Mouse (Mus musculus): ENCODE data around the gene Ttc3.
"Not testable (repeated sequence)": the region's sequence is repeated elsewhere in the genome, so short reads cannot be mapped to it uniquely, and the experiment has no call there.

The Ttc3 gene

DNA sequence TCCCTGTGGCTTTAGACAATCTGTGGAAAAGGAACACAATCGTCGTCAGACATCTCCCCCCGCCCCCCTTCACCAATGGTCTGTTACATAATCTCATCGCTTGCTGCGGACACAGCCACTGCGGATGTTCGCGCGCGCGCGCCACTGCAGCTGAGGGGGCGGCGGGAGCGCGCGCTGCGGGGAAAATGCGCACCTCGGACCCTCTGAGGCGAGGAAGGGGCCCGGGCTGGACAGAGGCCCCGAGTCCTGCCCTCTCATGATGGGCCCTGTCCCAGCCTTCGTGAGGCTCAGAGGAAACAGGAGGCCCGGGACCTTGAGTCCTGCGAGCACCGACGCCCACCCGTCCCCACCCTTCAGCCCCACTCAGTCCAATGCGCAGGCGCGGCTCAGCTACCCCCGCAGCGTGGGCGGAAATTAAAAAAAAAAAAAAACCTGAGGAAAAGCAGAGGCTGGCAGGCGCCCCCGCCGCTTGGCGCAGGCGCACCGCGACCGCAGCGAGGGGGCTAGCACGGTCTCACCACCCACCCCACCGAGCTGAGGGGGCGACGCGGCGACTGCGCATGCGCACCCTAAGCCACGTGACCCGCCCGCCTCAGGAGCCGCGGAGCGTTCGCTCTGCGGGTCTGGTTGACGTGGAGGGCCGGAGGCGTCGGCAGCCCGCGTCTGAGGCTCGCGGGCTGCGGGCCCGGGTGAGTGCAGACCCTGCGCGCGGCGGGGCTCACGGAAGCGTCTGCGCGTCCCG is at the start of gene Ttc3:
Gene Ttc3, plus strand, starts transcription at position 446 of the 742 bp plus-strand sequence.
- peak; percentile 98 for DNase-seq

DNA sequence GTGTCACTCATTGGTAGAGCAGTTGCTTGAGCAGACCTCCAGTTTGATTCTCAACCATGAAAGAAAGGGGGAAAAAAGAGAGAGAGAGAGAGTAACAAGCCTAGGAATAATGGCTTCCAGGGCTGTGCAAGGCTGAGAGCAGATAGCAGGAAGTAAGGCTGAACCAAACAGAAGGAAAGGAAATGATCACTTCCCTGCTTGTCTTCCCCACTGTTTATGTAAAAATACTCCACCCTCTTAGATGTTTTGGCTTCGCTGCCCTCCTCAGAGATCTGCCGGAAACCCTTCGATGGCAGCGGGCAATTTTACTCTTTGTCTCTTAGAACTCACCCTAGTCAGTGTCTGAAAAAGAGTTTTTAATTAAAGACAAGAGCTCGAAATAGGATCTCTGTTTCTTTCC is 46.7 kb upstream of the Ttc3 start:
- DNase-seq = no peak

DNA sequence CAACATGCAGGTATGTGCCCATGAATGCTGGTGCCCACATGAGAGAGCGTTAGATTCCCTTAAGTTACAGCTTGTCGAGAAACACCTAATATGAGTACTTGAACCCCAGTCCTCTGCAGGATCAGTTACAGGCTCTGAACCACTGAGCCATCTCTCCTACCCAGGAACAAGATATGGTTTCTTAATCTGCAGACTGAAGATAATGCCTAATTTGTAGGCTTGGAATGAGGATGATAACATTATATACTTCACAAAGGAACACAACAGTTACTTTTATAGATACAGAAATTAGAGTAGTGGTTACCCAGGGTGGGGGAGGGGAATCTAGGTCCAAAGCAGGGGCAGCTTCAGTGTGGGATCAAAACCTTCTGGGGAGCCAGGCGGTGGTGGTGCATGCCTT is 44.4 kb upstream of the Ttc3 start:
- DNase-seq = no peak

DNA sequence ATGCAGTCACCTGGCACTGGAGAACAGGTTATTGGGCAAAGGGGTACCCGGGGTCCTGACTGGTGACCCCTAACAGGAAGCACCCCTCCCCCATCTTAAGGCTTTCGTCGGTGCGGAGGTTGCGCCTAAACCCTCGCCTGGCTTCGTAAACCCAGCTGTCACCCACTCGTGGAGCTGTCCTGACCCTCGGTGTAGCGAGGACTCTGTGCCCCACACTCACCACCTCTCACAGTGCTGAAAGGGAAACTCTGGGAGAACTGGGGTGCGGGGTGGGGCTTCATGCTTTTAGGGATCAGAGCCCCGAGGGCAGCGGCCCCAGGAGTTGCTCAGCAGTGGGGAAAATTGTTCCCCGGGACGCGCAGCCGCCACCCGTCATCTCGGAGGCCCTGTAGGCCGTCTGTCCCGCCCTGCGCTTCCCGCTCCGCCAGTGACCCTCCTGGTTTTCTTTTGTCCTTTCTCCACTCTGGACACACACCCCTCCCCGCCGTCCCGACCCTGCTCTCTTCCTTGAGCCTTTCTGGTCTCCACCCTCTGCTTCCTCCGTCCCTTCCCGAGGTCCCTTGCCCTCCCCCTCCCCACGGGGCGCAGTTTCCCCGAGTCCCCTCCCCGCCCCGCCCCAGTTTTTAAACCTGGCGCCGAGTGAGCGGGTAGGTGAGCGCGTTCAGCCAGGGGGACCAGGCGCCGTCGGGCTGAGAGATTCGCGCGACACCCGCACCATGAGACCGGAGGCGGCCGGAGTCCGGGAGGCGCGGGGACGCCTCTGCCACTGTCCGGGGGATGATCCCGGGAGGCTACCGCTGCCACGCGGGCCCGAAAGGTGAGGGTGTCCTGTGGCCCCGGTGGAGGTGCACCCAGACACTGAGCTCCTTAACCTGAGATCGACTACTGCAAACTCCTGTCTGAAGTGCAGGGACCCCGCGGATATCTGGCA is 42.4 kb upstream of the Ttc3 start, which contains the start of gene Ripply3:
Gene Ripply3, plus strand, starts transcription at position 640 of the 931 bp plus-strand sequence.
- DNase-seq = no peak

DNA sequence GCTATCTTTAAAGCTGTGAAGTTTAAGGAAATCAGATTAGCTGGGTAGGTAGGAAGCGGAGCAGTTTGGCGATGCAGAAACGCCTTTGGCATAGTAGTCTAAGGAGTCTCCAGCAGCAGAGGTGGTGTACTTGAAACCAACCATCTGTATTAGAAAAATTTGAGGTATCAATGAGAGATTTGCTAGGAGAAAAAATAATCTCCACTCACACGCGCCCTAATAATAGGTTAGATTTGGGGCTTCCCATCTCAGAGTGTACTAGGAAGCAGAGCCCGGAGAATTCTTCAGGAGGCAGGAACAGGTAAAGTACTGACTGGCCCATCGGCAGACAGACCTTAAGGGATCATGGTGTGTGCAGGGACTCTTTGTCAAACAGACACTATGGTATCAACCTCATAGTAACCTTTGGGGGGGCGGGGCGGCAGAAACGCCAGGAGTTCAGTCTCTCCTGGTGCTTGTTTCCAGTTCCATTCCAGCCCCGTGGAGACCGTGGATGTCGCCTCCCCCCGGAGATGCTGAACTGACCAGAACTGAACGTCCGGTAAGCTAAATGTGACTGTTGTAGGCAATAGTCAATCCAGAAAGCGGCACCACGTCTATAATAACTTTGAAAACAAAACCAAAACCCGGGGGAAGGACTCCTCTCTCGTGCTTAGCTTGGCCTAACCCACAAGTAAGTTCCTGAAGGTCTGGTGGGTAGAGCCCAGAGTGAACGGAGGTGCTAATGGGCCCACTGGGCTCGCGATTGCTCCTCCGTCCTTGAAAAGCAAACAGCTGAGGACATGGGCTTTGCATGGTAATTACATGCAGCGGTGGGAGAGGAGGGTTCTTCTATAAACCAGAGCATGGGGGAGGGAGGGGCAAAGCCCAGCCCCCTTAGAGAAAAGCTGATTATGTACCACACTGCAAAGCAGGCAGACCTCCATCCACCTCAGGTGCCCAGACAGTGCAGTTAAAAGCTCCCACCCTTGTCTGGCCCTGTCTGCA is 41.2 kb upstream of the Ttc3 start:
- no peak for DNase-seq

DNA sequence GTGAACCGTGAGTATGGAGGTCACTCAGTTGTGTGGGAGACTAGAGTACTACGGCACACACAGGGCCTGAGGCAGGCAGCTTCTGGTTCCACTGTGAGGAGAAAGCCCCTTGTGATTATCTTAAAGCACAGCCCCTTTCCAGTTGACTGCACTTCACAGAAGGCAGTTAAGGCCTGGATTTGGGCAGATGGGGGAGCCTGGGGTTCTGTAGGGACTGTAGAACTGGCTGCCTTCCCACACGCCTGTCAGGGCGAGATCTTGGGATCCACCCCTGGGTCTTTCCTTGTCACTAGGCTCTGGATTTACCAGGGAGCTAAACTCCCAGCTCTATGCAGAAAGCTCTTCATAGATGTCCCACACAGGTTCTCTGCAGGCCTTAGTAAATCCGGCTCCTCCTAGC is 40.0 kb upstream of the Ttc3 start:
- no peak for DNase-seq

DNA sequence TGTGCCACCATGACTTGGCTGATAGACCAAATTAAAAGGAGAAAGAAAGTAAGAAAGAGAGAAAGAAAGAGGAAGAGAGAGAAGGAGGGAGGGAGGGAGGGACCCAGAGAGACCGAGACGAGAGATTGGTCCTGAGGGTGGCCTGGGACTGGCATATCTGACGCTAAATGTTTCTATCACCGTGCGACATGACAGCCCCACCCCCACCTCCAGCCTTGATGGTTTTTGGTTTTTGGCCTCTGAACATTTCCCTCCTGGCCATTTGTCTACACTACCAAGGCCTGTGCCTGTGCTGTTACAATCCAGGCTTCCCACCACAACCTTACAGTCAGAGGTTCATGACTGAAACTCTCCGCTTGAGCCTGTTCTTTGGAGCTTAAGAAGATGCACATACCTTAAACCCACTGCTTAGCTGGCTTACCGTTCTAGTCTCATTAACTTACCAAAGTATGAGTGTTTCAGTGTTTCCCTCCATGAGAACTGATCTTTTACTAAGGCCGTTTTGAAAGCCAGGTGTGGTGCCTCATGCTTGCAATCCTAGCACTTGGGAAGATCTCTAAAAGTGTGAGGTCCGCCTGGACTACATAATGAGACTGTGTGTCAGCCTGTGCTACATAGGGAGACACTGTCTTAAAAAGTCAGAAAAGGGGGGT is 39.1 kb upstream of the Ttc3 start:
- no peak for DNase-seq

DNA sequence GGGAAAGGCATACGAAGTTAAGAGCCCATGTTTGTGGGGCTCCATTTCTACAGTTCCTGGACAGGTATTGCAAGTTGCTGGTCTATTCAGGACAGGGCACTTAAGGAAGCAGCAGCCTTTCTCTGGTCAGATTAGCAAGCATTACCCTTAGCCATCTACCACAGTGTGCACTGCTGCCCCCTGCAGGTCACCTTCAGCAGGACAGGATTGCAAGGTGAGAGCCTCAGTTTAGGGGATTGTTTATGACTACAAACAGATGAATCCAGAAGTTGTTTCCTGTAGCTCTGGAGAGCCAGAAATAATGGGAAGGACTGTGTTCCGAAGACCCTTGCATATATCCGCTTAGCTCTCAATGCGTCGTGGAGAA is 38.5 kb upstream of the Ttc3 start:
- DNase-seq = peak; percentile 78

DNA sequence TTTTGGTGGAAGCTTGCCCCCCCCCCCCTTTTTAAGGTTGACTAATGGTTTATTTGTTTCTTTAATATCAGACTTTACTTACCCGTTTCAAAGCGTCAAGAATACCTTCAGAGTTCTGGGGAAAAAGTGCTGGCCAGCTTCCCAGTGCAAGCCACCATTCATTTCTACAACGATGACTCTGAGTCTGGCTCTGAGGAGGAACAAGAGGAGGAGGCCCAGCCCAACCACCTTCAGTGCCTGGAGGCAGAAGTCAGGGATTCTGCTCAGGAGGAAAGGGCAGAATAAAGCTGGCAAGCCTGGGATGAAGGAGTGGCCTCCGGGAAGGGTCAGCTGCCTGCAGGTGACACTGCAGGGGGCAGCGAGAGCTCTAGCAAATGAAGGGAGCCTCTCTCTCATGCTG is 34.8 kb upstream of the Ttc3 start:
- DNase-seq = no peak

DNA sequence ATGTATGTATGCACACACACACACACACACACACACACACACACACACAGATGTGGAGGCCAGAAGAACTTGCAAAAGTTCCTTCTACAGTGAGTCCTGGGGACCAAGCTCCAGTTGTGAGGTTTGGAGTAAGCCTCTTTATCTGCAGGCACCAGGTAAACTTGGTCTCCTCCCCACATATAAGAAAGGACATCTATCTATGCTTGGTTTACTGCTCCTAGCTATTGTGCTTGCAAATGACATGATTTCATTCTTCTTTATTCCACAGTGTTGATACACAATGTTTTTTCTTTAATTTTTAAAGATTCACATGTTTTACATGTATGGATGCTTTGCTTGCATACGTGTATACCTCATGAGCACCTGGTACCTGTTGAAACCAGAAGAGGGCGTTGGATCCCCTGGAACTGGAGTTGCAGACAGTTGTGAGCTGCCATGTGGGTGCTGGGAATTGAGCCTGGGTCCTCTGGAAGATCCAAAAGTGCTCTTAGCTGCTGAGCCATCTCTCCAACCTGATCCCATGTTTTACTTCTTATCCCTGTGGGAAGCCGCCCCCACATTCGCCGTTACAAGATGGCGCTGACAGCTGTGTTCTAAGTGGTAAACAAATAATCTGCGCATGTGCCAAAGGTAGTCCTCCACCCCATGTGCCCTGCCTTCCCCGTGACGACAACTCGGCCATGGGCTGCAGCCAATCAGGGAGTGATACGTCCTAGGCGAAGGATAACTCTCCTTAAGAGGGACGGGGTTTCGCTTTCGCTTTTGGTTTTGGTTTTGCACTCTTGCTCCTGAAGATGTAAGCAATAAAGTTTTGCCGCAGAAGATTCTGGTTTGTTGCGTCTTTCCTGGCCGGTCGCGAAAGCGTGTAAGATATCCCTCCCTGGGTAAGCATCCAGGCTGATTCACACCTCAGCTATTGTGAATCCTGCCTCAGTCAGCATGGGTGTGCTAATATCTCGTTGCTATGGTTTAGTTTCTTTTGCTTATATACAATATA is 31.0 kb upstream of the Ttc3 start:
- DNase-seq = not testable (repeated sequence)

DNA sequence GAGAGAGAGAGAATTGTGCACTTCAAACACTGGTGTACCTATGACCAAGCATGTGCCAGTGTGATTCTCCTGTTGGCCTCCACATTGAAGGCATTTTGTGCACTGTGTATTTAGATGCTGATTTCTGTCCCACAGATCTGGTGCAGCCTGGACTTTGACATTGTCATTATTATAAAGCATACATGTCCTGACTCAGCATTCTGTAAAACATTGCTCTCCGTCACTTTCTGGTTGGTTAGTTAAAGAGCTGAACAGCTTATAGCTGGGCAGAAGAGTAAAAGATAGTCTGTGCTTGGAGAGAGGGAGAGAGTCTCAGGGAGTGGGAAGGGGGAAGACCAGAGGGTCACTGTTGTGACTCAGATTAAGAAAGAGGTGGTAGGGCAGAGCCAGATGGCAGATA is 24.7 kb upstream of the Ttc3 start:
- DNase-seq = no peak

DNA sequence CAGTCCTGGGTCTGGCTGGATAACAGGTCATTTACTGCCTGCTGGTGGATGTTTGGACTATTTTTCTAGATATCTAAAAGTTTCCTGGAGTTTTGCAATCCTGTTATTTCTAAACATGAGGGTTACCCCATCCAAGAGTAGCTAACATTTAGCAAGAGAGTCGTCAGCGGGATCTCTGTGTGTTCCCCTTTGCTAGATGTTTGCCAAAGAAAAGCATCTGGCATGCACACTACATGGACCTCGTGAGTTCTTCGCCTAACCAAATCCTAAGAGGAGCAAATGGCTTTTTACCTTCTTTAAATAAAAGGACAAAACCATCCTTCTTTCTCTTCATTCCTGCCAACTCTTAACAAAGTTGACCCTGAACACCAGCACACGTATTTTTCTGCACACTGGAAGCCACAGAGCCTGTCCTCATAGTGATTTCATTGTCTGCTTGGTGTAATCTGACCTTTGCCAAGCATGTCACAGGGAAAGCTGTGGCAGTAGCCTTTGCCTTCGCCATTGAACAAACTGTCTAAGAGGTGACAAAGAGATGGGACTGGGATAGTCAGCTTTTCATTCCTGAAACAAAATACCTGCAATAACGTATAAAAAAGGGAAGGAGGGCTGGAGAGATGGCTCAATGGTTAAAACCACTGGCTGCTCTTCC is 23.2 kb upstream of the Ttc3 start:
- DNase-seq = no peak

DNA sequence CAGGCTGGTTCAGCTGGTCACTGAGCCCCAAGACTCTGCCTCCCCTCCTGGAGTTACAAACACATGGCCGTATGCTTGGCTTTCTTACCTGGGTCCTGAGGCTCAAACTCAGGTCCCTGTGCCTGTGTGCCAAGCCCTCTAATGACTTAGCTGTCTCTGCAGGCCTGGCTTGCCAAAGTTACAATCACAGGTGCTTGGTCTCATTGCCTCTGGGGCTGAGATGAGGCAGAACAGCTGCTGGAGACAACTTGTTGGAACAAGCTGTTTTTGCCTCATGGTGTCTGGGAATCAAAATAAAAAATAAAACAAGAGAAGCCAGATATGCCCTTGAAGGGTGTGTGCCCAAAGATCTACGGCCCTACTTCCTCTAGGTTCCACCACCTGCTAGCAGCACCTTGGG is 21.6 kb upstream of the Ttc3 start:
- no peak for DNase-seq

DNA sequence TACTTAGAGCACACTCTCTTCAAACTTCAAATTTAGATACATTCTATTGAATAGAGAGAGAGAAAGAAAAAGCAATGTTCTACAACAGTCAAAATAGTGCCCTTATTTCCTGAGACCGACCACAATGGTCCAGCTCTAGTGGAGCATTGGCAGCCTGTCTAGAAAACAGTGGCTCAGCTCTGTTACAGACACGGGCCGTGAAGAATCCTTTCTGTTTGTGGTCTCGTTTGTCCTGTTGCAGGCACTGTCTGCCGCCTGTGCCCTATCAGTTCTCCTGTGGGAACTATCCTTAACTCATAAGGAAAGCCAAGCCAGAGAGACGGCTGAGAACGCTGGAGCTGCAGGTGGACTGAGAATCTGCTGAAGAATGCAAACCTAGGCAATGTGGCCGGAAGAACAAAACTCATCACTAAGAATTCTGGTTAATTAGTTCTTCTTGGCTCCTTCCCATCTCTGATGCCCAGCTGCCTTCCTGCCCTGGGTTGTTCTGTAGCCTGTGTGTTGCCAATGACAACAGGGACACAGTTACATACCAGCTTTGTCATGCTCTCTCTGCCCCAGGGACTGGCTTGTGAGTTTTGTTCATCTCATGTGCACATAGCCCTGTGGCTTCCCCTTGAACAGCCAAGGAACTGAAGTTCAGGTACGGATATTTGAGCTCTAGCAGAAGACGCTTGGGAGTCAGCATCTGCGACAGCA is 20.7 kb upstream of the Ttc3 start:
- DNase-seq = no peak

DNA sequence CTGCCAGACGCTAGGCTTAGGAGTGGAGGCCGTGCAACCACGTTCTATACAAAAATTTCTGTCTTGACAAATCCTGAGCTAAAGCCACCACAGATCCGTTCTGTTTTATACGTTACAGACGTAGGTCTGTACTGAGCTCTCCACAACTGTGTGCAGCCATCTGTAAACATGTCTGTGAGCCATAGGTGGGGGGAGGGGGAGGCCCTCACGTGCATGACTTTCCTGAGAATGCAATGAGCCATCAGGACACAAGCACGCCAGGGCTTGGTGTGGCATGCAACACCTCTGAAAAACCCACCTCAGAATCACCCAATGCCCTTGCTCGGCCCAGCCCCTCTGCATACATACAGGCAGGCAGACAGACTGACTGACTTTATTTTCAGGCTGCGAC is 20.1 kb upstream of the Ttc3 start:
- DNase-seq = no peak

DNA sequence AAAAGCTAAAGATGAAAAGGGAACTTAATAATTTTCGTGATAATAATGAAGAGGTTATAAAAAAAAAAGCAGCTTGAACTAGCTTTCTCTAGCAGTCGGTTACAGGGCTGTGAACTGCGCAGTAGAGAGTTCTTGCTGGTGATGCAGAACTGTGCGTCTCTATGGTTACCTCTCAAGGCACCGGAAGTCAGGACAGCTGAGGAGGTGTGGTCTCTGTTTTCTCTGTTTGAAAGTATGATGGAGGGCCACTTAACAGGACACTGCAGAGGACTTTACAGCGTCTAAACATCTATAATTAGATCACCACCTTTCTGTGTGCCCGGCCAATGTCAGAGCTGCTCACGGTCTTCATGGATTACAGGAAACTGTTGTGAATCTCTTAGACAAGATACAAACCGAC is 16.0 kb upstream of the Ttc3 start:
- DNase-seq = no peak

DNA sequence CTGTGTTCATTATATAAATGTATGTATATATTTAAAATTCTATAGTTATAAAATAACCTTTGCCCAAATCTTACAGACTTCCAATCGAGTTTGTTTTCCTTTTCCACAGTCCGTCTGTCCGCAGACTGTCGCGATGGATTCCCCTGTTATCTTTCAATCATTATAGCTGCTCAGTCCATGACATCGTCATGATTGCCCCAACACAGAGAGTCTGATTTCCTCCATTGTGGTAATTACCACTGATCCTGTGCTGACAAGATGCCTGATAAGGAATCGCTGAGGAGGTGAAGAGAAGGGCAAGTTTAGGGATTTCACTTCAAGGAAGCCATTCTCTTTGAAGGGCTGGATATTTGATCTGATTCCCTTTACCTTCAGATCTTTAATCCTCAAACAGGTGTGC is 14.4 kb upstream of the Ttc3 start:
- no peak for DNase-seq

DNA sequence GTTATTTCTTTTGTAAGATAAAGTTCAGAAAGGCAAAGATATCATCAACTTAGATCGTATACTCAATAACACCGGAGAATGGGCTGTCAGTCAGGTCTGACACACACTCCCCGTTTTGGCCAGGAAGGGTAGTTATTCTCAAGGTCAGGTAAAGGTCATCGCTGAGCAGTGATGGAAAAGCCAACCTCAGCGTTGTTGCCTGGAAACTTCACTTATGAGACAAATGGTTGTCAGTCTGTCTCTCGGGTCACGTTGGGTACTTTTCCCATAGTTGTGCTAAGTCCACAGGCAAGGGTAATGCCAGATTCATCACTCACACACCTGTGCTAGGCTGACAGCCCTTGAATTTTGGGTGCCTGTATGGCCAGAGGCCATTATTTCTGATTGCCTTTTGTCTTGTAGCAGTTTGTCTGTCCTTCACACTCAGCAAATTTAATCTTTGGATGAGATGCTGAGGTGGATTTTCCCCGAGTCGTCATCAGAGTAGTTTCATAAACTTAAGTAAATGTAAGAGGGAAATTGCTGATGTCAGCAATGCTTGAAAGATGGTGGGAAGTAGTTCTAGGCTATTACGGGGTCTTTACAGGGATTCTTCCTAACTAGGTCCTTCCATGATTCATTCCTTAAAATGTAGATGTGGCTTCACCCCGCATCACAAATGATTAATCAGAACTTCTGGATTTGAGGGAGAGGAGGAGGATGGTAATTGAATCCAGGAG is 13.5 kb upstream of the Ttc3 start:
- DNase-seq = no peak

DNA sequence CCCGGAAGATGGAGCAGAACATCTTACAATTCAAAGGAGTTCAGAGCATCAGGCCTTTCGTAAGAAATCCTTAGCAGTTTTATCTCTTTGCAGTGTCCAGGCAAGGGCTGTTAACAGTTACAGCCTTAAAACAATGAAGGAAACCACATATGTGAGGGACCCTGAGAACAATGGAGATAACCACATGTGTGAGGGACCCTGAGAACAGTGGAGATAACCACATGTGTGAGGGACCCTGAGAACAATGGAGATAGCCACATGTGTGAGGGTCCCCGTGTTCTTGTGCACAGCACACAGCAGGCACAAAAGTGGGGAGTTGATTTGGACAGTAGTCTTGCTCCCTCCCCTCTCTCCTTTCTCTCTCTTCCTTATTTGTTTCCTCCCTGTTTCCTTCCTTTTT is 12.3 kb upstream of the Ttc3 start:
- DNase-seq = no peak

All from cerebellum, adult 9-10 months (tissue).